Mouse (Mus musculus) adrenal gland, adult 18-20 months (tissue): Measurements from ENCODE around the gene Syn3. TPM values are rescaled to one million over a fixed set of nuclear protein-coding genes. Genes with fewer than 3 reads are reported as not detected.

ENCODE experiments used
- DNase-seq, 2 experiments: peaks; one replicate each; pipeline ENCODE4 v3.0.0; 2021 to 2022; ENCODE audit warnings: low spot score in 2 of 2
- total RNA-seq, 2 experiments: library from RNA; stranded (reverse); gene quantifications; 1 replicate in 1 of 2; 2 replicates in 1 of 2; pipeline ENCODE4 v1.2.3; 2021

The Syn3 gene
- total RNA-seq, 2 experiments from 2014 or later: 1.6 to 1.9 TPM

- DNase-seq: no peak
These were observed 204.8 kb downstream of the Syn3 start for GRCm38 (mm10) chr10:86293880-86294279.

DNA sequence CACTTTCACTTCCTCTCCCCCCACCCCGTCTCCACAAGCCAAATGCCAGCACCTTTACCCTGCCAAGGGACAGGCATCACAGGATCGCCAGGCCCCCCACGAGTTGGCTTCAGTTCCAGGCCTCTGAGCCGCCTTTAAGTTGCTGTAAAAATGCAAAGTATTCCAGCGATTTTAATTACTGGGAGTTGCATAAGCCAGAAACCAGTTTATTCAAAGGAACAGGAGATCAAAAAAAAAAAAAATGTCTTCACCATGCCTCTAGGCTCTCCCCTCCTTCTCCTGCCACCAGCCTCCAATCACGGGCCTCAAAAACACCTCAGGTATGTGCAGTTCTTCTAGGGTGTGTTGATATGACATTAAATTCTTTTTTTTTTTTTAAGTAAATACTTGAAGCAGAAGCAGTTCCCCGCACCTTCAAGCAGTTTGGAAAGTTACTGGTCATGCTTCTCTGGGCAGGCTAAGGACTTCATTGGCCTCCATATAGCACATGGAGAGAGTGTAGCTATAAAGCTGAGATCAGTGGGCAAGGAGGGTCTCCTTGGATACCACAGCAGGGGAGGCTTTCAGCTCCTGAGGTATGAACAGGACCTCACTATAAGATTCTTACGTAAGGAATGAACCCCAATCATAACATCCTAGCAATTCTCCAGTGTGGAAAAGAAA is 208.5 kb downstream of the Syn3 start:
- DNase-seq: no peak

DNA sequence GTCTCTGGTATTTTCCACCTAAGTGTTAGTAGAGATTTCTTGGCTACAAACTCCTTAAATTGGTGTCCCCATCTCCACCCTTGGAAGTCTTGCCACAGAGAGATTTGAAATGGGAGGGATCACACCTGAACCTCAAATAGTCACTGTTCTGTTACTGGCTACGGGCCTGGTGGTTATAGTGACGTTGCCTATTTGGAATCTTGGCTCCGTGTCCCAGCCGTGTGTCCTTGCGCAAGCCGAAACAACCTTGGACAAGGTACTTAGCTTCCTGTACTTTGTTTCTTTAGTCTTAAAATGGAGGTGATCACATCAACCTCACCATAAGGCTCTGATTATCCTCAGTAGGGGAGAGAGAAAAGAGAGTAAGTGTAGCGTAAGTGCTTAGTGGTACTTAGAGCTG is 212.2 kb downstream of the Syn3 start:
- DNase-seq: no peak

- no peak for DNase-seq
These were observed 217.5 kb downstream of the Syn3 start for GRCm38 (mm10) chr10:86281238-86281637.

- no peak for DNase-seq
These were observed 219.0 kb downstream of the Syn3 start for GRCm38 (mm10) chr10:86279579-86280168.

GRCm38 (mm10) chr10:86278481-86278880 is 220.2 kb downstream of the Syn3 start:
- DNase-seq: no peak

GRCm38 (mm10) chr10:86277327-86277726 is 221.4 kb downstream of the Syn3 start:
- no peak for DNase-seq

DNA sequence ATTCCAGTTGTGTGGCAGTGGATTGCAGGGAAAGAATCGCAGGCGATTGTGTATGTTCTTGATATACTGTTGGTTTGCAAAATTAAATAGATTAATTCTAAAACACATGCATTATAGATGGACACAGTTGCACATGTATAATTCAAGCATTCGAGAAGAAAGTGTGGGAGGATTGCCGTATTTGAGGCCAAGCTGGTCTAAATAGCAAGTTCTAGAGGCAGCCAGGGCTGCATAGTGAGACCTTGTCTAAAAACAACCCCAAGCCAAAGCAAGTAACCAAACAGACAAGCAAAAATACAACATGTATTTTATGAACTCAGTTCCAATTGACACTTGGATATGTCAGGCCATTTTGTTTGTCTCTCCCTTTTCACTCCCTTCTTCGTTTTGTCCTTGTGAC is 223.1 kb downstream of the Syn3 start:
- DNase-seq: no peak

GRCm38 (mm10) chr10:86273410-86274191 is 225.1 kb downstream of the Syn3 start:
- DNase-seq: peak in 1 of 2 experiments; percentile 44

- no peak for DNase-seq
These were observed 225.9 kb downstream of the Syn3 start for GRCm38 (mm10) chr10:86272826-86273225.

DNA sequence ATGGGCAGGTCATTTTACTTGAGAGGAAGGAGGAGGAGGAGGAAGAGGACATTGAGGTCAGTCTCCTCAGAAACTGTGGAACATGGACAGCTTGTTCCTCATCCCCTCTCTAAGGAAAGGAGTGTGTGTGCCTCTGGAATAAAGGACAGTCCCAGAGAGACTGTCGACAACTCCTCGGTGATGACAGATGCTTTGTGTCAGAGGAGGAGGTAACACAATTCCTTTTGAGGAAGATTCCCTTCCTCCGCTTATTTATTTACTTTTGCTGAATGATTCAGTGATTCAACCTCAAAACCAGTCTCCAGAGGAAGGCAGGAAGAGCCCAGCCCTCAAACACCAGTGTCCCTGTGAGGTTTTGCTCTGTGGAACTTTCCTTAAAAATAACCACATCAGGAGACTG is 228.4 kb downstream of the Syn3 start:
- no peak for DNase-seq

GRCm38 (mm10) chr10:86264618-86265017 is 234.1 kb downstream of the Syn3 start:
- no peak for DNase-seq

DNA sequence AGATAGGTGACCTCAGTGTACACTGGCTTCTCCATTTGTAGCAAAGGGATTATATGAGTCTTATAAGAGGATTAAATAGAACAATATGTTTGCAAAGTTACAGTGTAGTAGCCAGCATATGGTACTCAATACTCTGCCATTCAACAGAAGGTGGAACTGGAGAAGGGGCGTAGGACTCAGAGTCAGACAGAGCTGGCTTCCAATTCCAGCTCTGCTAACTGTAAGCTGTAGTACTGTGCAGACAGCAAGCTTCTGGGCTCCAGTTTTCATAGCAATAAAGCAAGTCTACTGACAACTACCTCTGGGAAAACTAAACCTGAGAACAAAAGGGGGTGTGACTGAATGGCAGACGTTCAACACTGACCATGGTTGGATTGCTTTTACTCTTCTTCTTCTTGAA is 237.0 kb downstream of the Syn3 start:
- DNase-seq: no peak

- DNase-seq: no peak
These were observed 239.7 kb downstream of the Syn3 start for GRCm38 (mm10) chr10:86258992-86259391.

GRCm38 (mm10) chr10:86258046-86258445 is 240.7 kb downstream of the Syn3 start:
- no peak for DNase-seq

DNA sequence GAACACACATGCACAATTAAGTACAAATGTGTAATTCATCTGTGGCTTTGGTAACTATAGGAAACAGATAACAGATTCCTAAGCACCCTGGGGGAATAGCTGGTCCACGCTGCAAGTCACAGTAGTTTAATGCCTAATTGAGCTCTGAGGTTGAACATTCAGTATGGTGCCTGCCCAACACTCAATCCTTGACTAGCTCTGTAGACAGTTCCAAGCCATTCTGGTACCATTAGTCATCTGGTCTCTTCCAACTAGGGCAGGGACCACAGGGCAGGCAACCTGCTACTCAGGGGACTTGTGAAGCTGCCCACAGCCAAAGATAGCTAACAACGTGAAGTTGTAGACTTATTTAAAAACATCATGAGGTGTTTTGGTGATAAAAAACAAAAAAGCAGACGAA is 241.7 kb downstream of the Syn3 start:
- no peak for DNase-seq

DNA sequence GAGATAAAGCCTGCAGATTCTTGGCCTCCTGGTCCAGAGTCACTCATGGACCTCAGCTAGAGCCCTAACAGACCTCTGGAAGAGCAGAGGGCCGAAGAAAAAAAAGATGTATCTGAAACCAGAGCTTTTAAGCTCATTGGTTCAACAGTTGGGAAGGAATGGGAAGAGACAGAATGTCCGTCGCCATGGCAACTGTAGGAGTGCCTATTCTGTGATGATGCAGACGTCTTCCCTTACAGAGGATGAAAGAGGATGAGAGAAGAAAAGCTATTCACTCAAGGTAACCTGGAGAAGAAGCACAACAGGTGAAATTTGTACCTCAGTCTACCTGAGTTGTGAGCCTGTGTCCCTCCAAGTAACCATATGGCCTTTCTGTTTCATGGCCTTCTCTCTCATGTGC is 242.5 kb downstream of the Syn3 start:
- DNase-seq: no peak

DNA sequence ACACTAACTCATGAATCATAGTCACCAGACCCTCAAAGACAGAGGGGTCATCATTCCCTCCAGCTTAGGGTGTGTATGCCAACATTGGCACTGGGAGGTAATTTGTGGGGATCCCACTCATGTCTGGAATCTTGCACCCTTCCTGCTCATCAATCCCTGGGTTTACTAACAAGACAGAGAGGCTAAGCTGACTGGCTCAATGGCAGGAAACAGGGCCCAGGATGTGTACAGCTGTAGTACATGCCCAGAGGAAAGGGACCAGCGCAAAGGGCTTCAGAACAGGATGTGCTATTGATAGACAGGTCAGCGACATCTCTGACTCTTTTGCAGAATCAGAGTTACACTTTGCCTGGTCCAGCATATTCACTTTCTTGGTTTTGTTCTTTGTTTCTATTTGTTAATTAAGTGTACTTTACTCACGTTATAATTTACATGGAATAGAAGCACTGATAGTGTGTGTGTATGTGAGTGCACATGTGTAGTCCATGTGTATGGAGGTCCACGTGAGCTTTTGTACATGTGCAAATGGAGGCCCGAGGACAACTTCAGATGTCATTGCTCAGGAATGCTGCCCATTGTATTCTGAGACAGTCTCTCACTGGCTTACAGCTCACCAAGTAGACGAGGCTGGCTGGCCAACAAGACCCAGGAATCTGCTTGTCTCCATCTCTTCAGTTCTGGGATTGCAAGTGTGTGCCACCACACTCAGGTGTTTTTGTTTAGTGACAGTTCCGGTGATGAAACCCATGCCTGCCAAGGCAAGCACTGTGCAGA is 248.4 kb downstream of the Syn3 start:
- DNase-seq: no peak

- DNase-seq: no peak
These were observed 249.4 kb downstream of the Syn3 start for GRCm38 (mm10) chr10:86249283-86249682.

GRCm38 (mm10) chr10:86248807-86249206 is 249.9 kb downstream of the Syn3 start:
- no peak for DNase-seq

DNA sequence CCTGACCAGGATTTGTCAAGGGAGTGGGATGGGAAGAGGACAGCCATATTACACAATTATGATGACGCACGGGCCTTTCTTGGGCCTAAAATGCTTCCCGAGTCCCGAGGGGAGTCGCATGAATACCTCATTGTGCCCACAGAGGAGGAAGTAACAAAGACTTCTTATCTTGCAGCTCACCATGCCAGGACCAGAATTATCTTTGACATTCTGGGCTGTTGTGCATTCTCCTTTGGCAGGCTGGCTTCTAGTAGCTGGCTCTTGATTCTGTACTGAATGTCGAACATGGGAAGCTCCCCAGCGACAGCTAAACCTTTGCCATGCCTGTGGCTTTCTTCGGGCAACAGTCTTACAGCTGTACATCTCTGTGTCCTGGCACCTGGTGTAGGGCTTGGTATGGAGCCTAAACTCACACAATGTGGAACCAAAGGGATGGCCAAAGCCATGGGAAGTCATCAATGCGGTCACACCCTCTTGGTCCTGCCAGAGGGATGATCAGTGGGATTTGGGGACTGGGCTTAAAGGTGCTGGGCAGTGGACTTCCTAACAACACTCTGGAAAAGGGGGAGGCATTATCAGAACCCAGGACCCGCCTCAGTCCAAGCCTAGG is 250.5 kb downstream of the Syn3 start:
- DNase-seq: no peak
